Mouse (Mus musculus): ENCODE measurements around the gene Nbas. TPM values are rescaled to one million over a fixed set of nuclear protein-coding genes. Genes with fewer than 3 reads are reported as not detected.

Gene Nbas
- polyA plus RNA-seq, 1 experiment from 2014 or later: 10.5 TPM

GRCm38 (mm10) chr12:13313966-13314365 lies 45.0 kb downstream of the Nbas start:
- H3K9ac ChIP-seq: no peak overlapping the region
- no peak overlapping the region for H3K4me3 ChIP-seq
- no peak overlapping the region for H3K4me2 ChIP-seq
- WGBS: 98% methylated on average over 2 of the region's 2 CpGs
- peaks cover 18% of the 10 kb centered on the region for H3K36me3 ChIP-seq (ENCODE audit: poor library complexity, severe bottlenecking)
- H3K27ac ChIP-seq: no peak overlapping the region
- no peaks in the 10 kb centered on the region for H3K27me3 ChIP-seq
- no peaks in the 10 kb centered on the region for H3K4me1 ChIP-seq
- H3K9me3 ChIP-seq (replicated peaks): no peaks in the 10 kb centered on the region
- ATAC-seq: peak; percentile 58; the same call in 1 of the 2 replicates

- Histone ChIP-seq H3K4me3 (no peak overlapping the region), H3K27me3 (no peaks in the 10 kb centered on the region), H3K4me1 (no peaks in the 10 kb centered on the region), H3K4me2 (no peak overlapping the region), H3K9me3 (replicated peaks) (no peaks in the 10 kb centered on the region), H3K27ac (no peak overlapping the region), H3K36me3 (ENCODE audit: poor library complexity, severe bottlenecking) (peaks cover 18% of the 10 kb centered on the region), H3K9ac (no peak overlapping the region)
- peak; percentile 67; the same call in 1 of the 2 replicates for ATAC-seq
- 89% methylated on average over 3 of the region's 3 CpGs for WGBS
Observed at GRCm38 (mm10) chr12:13314384-13314783, 45.5 kb downstream of the Nbas start.

- 96% methylated on average over 1 of the region's 1 CpGs for whole genome bisulfite sequencing
- Histone ChIP-seq H3K27me3 (no peaks in the 10 kb centered on the region), H3K4me1 (no peaks in the 10 kb centered on the region), H3K27ac (no peak overlapping the region), H3K4me3 (no peak overlapping the region), H3K36me3 (ENCODE audit: poor library complexity, severe bottlenecking) (peaks cover 15% of the 10 kb centered on the region), H3K9me3 (replicated peaks) (no peaks in the 10 kb centered on the region), H3K9ac (no peak overlapping the region), H3K4me2 (no peak overlapping the region)
- no peak for ATAC-seq
Observed at GRCm38 (mm10) chr12:13315081-13315480, 46.1 kb downstream of the Nbas start.

- H3K9me3 ChIP-seq (replicated peaks): no peaks in the 10 kb centered on the region
- H3K9ac ChIP-seq: no peak overlapping the region
- H3K27ac ChIP-seq: no peak overlapping the region
- H3K4me1 ChIP-seq: no peaks in the 10 kb centered on the region
- no peak overlapping the region for H3K4me2 ChIP-seq
- no peak overlapping the region for H3K4me3 ChIP-seq
- H3K36me3 ChIP-seq (ENCODE audit: poor library complexity, severe bottlenecking): peaks cover 20% of the 10 kb centered on the region
- 94% methylated on average over 5 of the region's 5 CpGs for WGBS
- H3K27me3 ChIP-seq: no peaks in the 10 kb centered on the region
- no peak for ATAC-seq
Observed at GRCm38 (mm10) chr12:13342535-13342934, 73.6 kb downstream of the Nbas start.

- no peak overlapping the region for H3K9ac ChIP-seq
- 93% methylated on average over 10 of the region's 10 CpGs for WGBS
Observed at GRCm38 (mm10) chr12:13356201-13356600, 87.3 kb downstream of the Nbas start.

GRCm38 (mm10) chr12:13356769-13357168 lies 87.8 kb downstream of the Nbas start:
- H3K9me3 ChIP-seq (replicated peaks): no peaks in the 10 kb centered on the region
- no peak overlapping the region for H3K27ac ChIP-seq
- H3K27me3 ChIP-seq: no peaks in the 10 kb centered on the region
- H3K4me2 ChIP-seq: no peak overlapping the region
- H3K9ac ChIP-seq: no peak overlapping the region
- no peak for ATAC-seq
- H3K36me3 ChIP-seq (ENCODE audit: poor library complexity, severe bottlenecking): peaks cover 16% of the 10 kb centered on the region; the same call in 1 of the 2 replicates
- WGBS: 92% methylated on average over 7 of the region's 7 CpGs
- H3K4me3 ChIP-seq: no peak overlapping the region
- H3K4me1 ChIP-seq: peaks cover 5% of the 10 kb centered on the region; the same call in 1 of the 2 replicates

More at GRCm38 (mm10) chr12:13356201-13356600, 87.3 kb downstream of the Nbas start:
- H3K27ac ChIP-seq: no peak overlapping the region
- H3K9me3 ChIP-seq (replicated peaks): no peaks in the 10 kb centered on the region
- no peaks in the 10 kb centered on the region for H3K27me3 ChIP-seq
- H3K4me2 ChIP-seq: no peak overlapping the region
- H3K36me3 ChIP-seq (ENCODE audit: poor library complexity, severe bottlenecking): peaks cover 16% of the 10 kb centered on the region; the same call in 1 of the 2 replicates
- no peak overlapping the region for H3K4me3 ChIP-seq
- ATAC-seq: no peak
- H3K4me1 ChIP-seq: peaks cover 5% of the 10 kb centered on the region; the same call in 1 of the 2 replicates

GRCm38 (mm10) chr12:13357229-13357628 lies 88.3 kb downstream of the Nbas start:
- H3K4me2 ChIP-seq: no peak overlapping the region
- H3K27ac ChIP-seq: no peak overlapping the region
- no peaks in the 10 kb centered on the region for H3K27me3 ChIP-seq
- peaks cover 16% of the 10 kb centered on the region; the same call in 1 of the 2 replicates for H3K36me3 ChIP-seq (ENCODE audit: poor library complexity, severe bottlenecking)
- ATAC-seq: no peak
- 95% methylated on average over 5 of the region's 5 CpGs for WGBS
- no peak overlapping the region for H3K9ac ChIP-seq
- no peaks in the 10 kb centered on the region for H3K9me3 ChIP-seq (replicated peaks)
- no peak overlapping the region for H3K4me3 ChIP-seq
- H3K4me1 ChIP-seq: peaks cover 5% of the 10 kb centered on the region; the same call in 1 of the 2 replicates

GRCm38 (mm10) chr12:13358849-13359248 lies 89.9 kb downstream of the Nbas start:
- 84% methylated on average over 4 of the region's 4 CpGs for WGBS

GRCm38 (mm10) chr12:13360183-13360811 lies 91.4 kb downstream of the Nbas start:
- 35% methylated on average over 7 of the region's 7 CpGs for WGBS
- peak; percentile 58; the same call in 1 of the 2 replicates for ATAC-seq
- H3K9ac ChIP-seq: no peak overlapping the region
- H3K9me3 ChIP-seq (replicated peaks): no peaks in the 10 kb centered on the region
- peaks cover 5% of the 10 kb centered on the region; the same call in 1 of the 2 replicates for H3K4me1 ChIP-seq
- H3K27ac ChIP-seq: no peak overlapping the region; the same call in 1 of the 2 replicates
- H3K4me2 ChIP-seq: no peak overlapping the region
- no peaks in the 10 kb centered on the region for H3K27me3 ChIP-seq
- H3K4me3 ChIP-seq: no peak overlapping the region
- H3K36me3 ChIP-seq (ENCODE audit: poor library complexity, severe bottlenecking): peaks cover 28% of the 10 kb centered on the region

More at GRCm38 (mm10) chr12:13358849-13359248, 89.9 kb downstream of the Nbas start:
- no peak overlapping the region for H3K27ac ChIP-seq
- H3K9me3 ChIP-seq (replicated peaks): no peaks in the 10 kb centered on the region
- H3K4me2 ChIP-seq: no peak overlapping the region
- no peak overlapping the region for H3K9ac ChIP-seq
- H3K4me1 ChIP-seq: peaks cover 5% of the 10 kb centered on the region; the same call in 1 of the 2 replicates
- peaks cover 28% of the 10 kb centered on the region for H3K36me3 ChIP-seq (ENCODE audit: poor library complexity, severe bottlenecking)
- H3K27me3 ChIP-seq: no peaks in the 10 kb centered on the region
- no peak for ATAC-seq
- no peak overlapping the region for H3K4me3 ChIP-seq

GRCm38 (mm10) chr12:13381580-13381979 lies 112.6 kb downstream of the Nbas start:
- Histone ChIP-seq H3K9ac (no peak overlapping the region), H3K36me3 (ENCODE audit: poor library complexity, severe bottlenecking) (peaks cover 7% of the 10 kb centered on the region), H3K4me2 (no peak overlapping the region), H3K27ac (no peak overlapping the region), H3K9me3 (replicated peaks) (no peaks in the 10 kb centered on the region), H3K4me1 (no peaks in the 10 kb centered on the region), H3K4me3 (no peak overlapping the region), H3K27me3 (no peaks in the 10 kb centered on the region)
- peak; percentile 70 for ATAC-seq
- WGBS: 87% methylated on average over 7 of the region's 7 CpGs

- H3K9me3 ChIP-seq (replicated peaks): no peaks in the 10 kb centered on the region
- H3K4me3 ChIP-seq: no peak overlapping the region
- peaks cover 4% of the 10 kb centered on the region for H3K36me3 ChIP-seq (ENCODE audit: poor library complexity, severe bottlenecking)
- no peak overlapping the region for H3K27ac ChIP-seq
- peak; percentile 88 for ATAC-seq
- no peaks in the 10 kb centered on the region for H3K4me1 ChIP-seq
- H3K9ac ChIP-seq: no peak overlapping the region
- H3K27me3 ChIP-seq: no peaks in the 10 kb centered on the region
- H3K4me2 ChIP-seq: no peak overlapping the region
Observed at GRCm38 (mm10) chr12:13382046-13382445, 113.1 kb downstream of the Nbas start.

GRCm38 (mm10) chr12:13389644-13390043 lies 120.7 kb downstream of the Nbas start:
- no peaks in the 10 kb centered on the region for H3K4me1 ChIP-seq

More at GRCm38 (mm10) chr12:13389644-13390043, 120.7 kb downstream of the Nbas start:
- no peak overlapping the region for H3K9ac ChIP-seq
- H3K4me3 ChIP-seq: no peak overlapping the region
- no peaks in the 10 kb centered on the region for H3K27me3 ChIP-seq
- ATAC-seq: no peak
- no peak overlapping the region for H3K27ac ChIP-seq
- H3K36me3 ChIP-seq (ENCODE audit: poor library complexity, severe bottlenecking): peaks cover 12% of the 10 kb centered on the region
- 77% methylated on average over 1 of the region's 1 CpGs for WGBS
- no peaks in the 10 kb centered on the region for H3K9me3 ChIP-seq (replicated peaks)
- H3K4me2 ChIP-seq: no peak overlapping the region

All from forebrain, embryonic 13.5 days (tissue).